Mouse (Mus musculus) brain, embryonic 14.5 days (tissue): ENCODE measurements at regions not wholly inside any gene's neighbourhood (a gene's known extent, or its start where the extent isn't known, plus 50 kb on each side); places are given as distances from the start of the nearest gene placed in this dataset.
"Not testable (repeated sequence)": the region's sequence is repeated elsewhere in the genome, so short reads cannot be mapped to it uniquely, and the experiment has no call there.

Experiments used
- CTCF ChIP-seq: fragments of 200-500 bp; IDR thresholded peaks from 2 replicates; pipeline ENCODE4 v1.5.1; 2012; ENCODE audit warnings: inconsistent platforms, mild to moderate bottlenecking, moderate library complexity, borderline replicate concordance; ENCODE audit not compliant: insufficient read depth, insufficient read length; ENCODE audit errors: extremely low read depth
- POLR2A ChIP-seq: fragments of 200-500 bp; IDR thresholded peaks from 2 replicates; pipeline ENCODE4 v1.6.1; 2012; ENCODE audit warnings: mild to moderate bottlenecking, inconsistent platforms, borderline replicate concordance; ENCODE audit not compliant: poor library complexity, insufficient read depth, insufficient read length, severe bottlenecking; ENCODE audit errors: extremely low read depth

GRCm38 (mm10) chr7:138454498-138455225, 57.1 kb upstream of the Tcerg1l start:
- TF ChIP-seq CTCF, POLR2A: not testable (repeated sequence)
